Mouse (Mus musculus) lung, embryonic 16.5 days (tissue): ENCODE results near the gene Xaf1. TPM values are rescaled to one million over a fixed set of nuclear protein-coding genes. Genes with fewer than 3 reads are reported as not detected.

Source experiments
- ATAC-seq: fragments of 200-750 bp; cut with Nextera tagmentation; 2 replicates; pipeline ENCODE4 v1.8.0; 2017; ENCODE audit warnings: low read depth, mild to moderate bottlenecking, moderate library complexity
- H3K27ac ChIP-seq: fragments of 300-500 bp; sonication (generic); 2 replicates; pipeline ENCODE4 v1.5.1; 2014; ENCODE audit warnings: mild to moderate bottlenecking, control low read depth, low read length
- H3K27me3 ChIP-seq: fragments of 300-500 bp; sonication (generic); 2 replicates; pipeline ENCODE4 v1.6.1; 2014; ENCODE audit warnings: low read depth, low read length, mixed read lengths; ENCODE audit not compliant: control insufficient read depth, insufficient read depth
- H3K36me3 ChIP-seq: fragments of 300-500 bp; sonication (generic); 2 replicates; pipeline ENCODE4 v1.6.1; 2014; ENCODE audit warnings: low read length; ENCODE audit not compliant: control insufficient read depth, insufficient read depth
- H3K4me1 ChIP-seq: fragments of 300-500 bp; sonication (generic); replicated peaks from 2 replicates; pipeline ENCODE4 v1.6.1; 2014; ENCODE audit warnings: low read length, mixed read lengths; ENCODE audit not compliant: control insufficient read depth, insufficient read depth
- H3K4me2 ChIP-seq: fragments of 300-500 bp; sonication (generic); 2 replicates; pipeline ENCODE4 v1.6.1; 2014; ENCODE audit warnings: low read depth, low read length, control low read depth
- H3K4me3 ChIP-seq: fragments of 300-500 bp; sonication (generic); 2 replicates; pipeline ENCODE4 v1.5.1; 2014; ENCODE audit warnings: mild to moderate bottlenecking, low read length, control low read depth
- H3K9ac ChIP-seq: fragments of 300-500 bp; sonication (generic); 2 replicates; pipeline ENCODE4 v1.6.1; 2014; ENCODE audit warnings: low read length, control low read depth
- H3K9me3 ChIP-seq: fragments of 300-500 bp; sonication (generic); 2 replicates; pipeline ENCODE4 v1.6.1; 2016; ENCODE audit warnings: low read length; ENCODE audit not compliant: control insufficient read depth
- whole genome bisulfite sequencing: fragments of 180-500 bp; shearing (Covaris S2); extraction: QIAGEN DNeasy Blood & Tissue Kit; methylation state at CpG from one replicate; pipeline ENCODE4 v1.1.7; 2014; 5-methylcytosine and 5-hydroxymethylcytosine counted together
- polyA plus RNA-seq: library from polyadenylated mRNA; unstranded; fragments of >200 nt; fragmentation: Nextera tagmentation; extraction: Ambion mirVana; gene quantifications from 2 replicates; pipeline ENCODE4 v1.2.1, GENCODE M21; 2015

Xaf1 gene
- polyA plus RNA-seq, 1 experiment from 2014 or later, result 7.4 TPM

GRCm38 (mm10) chr11:72281852-72282400, 19.5 kb upstream of the Xaf1 start:
- 44% methylated on average over 5 of the region's 5 CpGs for WGBS
- ATAC-seq, result no peak

GRCm38 (mm10) chr11:72283486-72284224, 17.8 kb upstream of the Xaf1 start:
- no peaks in the 10 kb centered on the region for H3K27me3 ChIP-seq
- no peak for ATAC-seq
- WGBS, result 81% methylated on average over 16 of the region's 16 CpGs
- no peaks in the 10 kb centered on the region for H3K4me1 ChIP-seq
- H3K4me2 ChIP-seq, result no peak overlapping the region
- no peaks in the 10 kb centered on the region for H3K36me3 ChIP-seq
- no peak overlapping the region for H3K9ac ChIP-seq
- no peak overlapping the region for H3K4me3 ChIP-seq
- H3K9me3 ChIP-seq, result no peaks in the 10 kb centered on the region
- no peak overlapping the region for H3K27ac ChIP-seq

More at GRCm38 (mm10) chr11:72281852-72282400, 19.5 kb upstream of the Xaf1 start:
- no peak overlapping the region for H3K27ac ChIP-seq
- no peak overlapping the region for H3K4me3 ChIP-seq
- H3K27me3 ChIP-seq, result no peaks in the 10 kb centered on the region
- no peaks in the 10 kb centered on the region for H3K36me3 ChIP-seq
- no peaks in the 10 kb centered on the region for H3K9me3 ChIP-seq
- no peak overlapping the region for H3K4me2 ChIP-seq
- no peaks in the 10 kb centered on the region for H3K4me1 ChIP-seq
- H3K9ac ChIP-seq, result no peak overlapping the region

GRCm38 (mm10) chr11:72284532-72285182, 16.8 kb upstream of the Xaf1 start:
- Histone ChIP-seq H3K27me3 (no peaks in the 10 kb centered on the region), H3K9ac (no peak overlapping the region), H3K4me1 (no peaks in the 10 kb centered on the region), H3K4me2 (no peak overlapping the region), H3K4me3 (no peak overlapping the region), H3K27ac (no peak overlapping the region), H3K36me3 (no peaks in the 10 kb centered on the region), H3K9me3 (no peaks in the 10 kb centered on the region)
- no peak for ATAC-seq
- 79% methylated on average over 14 of the region's 14 CpGs for WGBS

DNA sequence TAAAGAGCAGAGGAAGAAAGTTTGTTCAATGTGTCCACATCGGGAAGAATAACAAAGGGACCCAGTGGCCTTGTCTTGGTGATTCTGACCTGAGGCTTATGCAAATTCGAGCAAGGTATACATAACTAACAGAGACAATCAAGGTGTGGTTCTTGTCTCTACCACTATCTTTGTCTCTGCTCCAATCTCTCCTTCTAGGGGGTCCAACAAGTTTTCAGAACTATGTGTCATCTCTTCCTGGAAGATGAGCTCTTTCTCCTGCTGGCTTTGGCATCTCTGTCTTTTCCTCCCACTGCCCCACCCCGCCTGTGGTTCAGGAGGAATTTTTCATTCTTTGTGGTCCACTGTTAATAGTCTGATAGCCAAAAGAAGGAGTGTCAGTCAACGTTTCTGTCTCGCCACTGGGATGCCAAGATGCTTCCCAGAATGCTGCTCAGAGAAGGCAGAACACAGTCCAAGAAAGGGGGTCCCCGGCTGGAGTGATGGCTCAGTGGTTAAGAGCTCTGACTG, 15.4 kb upstream of the Xaf1 start:
- Histone ChIP-seq H3K4me2 (no peak overlapping the region), H3K27me3 (no peaks in the 10 kb centered on the region), H3K4me3 (no peak overlapping the region), H3K9me3 (no peaks in the 10 kb centered on the region), H3K27ac (no peak overlapping the region), H3K4me1 (no peaks in the 10 kb centered on the region), H3K36me3 (no peaks in the 10 kb centered on the region), H3K9ac (no peak overlapping the region)
- no peak for ATAC-seq
- WGBS, result 73% methylated on average over 6 of the region's 6 CpGs

DNA sequence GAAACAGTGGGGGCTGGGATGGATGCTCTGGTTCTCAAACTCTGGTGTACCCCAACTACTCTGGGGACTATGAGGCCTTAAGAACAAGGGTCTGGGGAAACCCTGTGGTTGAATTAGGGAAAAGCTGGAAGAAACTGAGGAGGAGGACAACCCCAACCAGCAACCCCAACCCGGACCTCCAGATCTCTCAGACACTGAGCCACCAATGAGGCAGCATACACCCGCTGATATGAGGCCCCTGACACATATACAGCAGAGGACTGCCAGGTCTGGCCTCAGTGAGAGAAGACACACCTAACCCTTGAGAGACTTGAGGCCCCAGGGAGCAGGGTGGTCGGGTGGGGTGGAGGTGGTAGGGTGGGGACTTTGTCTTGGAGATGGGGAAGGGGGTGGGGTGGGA, 14.8 kb upstream of the Xaf1 start:
- Histone ChIP-seq H3K4me3 (no peak overlapping the region), H3K36me3 (no peaks in the 10 kb centered on the region), H3K4me2 (no peak overlapping the region), H3K9ac (no peak overlapping the region), H3K27me3 (no peaks in the 10 kb centered on the region), H3K27ac (no peak overlapping the region), H3K9me3 (no peaks in the 10 kb centered on the region), H3K4me1 (no peaks in the 10 kb centered on the region)
- ATAC-seq, result no peak
- WGBS, result 73% methylated on average over 3 of the region's 3 CpGs

DNA sequence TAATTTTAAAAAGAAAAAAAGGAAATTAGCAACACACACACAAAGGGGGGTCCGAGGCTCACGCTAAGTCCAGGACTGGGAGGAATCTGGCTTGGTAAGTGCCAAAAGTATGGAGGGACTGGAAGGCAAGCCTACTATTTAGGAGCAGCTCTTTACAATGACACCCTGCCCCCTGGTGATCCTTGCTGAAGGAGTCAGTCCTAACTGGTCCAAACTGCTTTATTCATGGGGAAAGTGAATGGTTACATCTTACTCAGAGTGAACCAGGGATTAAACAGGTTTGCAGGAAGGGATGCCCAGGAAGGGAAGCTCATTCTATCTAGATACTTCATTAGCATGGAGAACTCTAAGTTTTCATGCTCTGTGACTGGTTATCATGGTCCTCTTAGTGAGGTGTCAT, 14.3 kb upstream of the Xaf1 start:
- H3K27ac ChIP-seq, result no peak overlapping the region
- H3K36me3 ChIP-seq, result no peaks in the 10 kb centered on the region
- H3K9ac ChIP-seq, result no peak overlapping the region
- no peaks in the 10 kb centered on the region for H3K4me1 ChIP-seq
- H3K4me2 ChIP-seq, result no peak overlapping the region
- no peaks in the 10 kb centered on the region for H3K9me3 ChIP-seq
- ATAC-seq, result no peak
- no peaks in the 10 kb centered on the region for H3K27me3 ChIP-seq
- WGBS, result 97% methylated on average over 2 of the region's 2 CpGs
- no peak overlapping the region for H3K4me3 ChIP-seq

- WGBS, result 89% methylated on average over 3 of the region's 3 CpGs
- no peak overlapping the region for H3K4me3 ChIP-seq
- no peak overlapping the region for H3K9ac ChIP-seq
- no peak overlapping the region for H3K27ac ChIP-seq
- H3K27me3 ChIP-seq, result no peaks in the 10 kb centered on the region
- ATAC-seq, result no peak
- H3K36me3 ChIP-seq, result no peaks in the 10 kb centered on the region
- no peaks in the 10 kb centered on the region for H3K9me3 ChIP-seq
- no peak overlapping the region for H3K4me2 ChIP-seq
- H3K4me1 ChIP-seq, result no peaks in the 10 kb centered on the region
Observed at GRCm38 (mm10) chr11:72287543-72287942, 13.9 kb upstream of the Xaf1 start.

DNA sequence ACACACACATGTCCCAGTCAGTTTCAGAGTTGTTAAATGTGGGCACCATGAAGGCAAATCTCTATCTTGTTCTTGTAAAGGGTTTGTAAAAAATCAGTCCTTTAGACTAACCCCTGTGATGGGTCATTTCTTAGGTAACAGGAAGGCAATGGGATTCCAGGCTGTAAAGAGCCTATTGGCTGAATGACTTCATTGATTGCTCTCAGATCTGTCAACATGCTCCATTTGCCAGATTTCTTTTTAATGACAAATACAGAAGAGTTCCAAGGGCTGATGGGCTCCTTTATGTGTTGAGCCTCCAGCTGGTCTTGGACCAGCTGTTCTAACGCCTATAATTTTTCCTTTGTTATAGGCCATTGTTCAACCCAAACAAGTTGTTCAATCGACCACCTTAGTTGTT, 8.3 kb upstream of the Xaf1 start:
- no peaks in the 10 kb centered on the region for H3K36me3 ChIP-seq
- no peak overlapping the region for H3K4me3 ChIP-seq
- H3K4me1 ChIP-seq, result no peaks in the 10 kb centered on the region
- ATAC-seq, result no peak
- no peaks in the 10 kb centered on the region for H3K9me3 ChIP-seq
- no peak overlapping the region for H3K27ac ChIP-seq
- WGBS, result 77% methylated on average over 2 of the region's 2 CpGs
- no peaks in the 10 kb centered on the region for H3K27me3 ChIP-seq
- H3K4me2 ChIP-seq, result no peak overlapping the region
- H3K9ac ChIP-seq, result no peak overlapping the region

GRCm38 (mm10) chr11:72302230-72302629, 801 bp downstream of the Xaf1 start:
- WGBS, result 69% methylated on average over 7 of the region's 7 CpGs
- Histone ChIP-seq H3K36me3 (no peaks in the 10 kb centered on the region), H3K9ac (no peak overlapping the region), H3K9me3 (no peaks in the 10 kb centered on the region), H3K4me2 (peak overlapping the region; percentile 55; the same call in 1 of the 2 replicates), H3K4me1 (peaks cover 2% of the 10 kb centered on the region), H3K27me3 (no peaks in the 10 kb centered on the region), H3K27ac (0 out of 2 replicates have a peak overlapping the region, but pooled peaks have one; percentile 18), H3K4me3 (peak overlapping the region; percentile 41; the same call in 1 of the 2 replicates)
- ATAC-seq, result no peak
